8 mouse cellular contexts compared by ENCODE assay signal in the genomic region with DNA sequence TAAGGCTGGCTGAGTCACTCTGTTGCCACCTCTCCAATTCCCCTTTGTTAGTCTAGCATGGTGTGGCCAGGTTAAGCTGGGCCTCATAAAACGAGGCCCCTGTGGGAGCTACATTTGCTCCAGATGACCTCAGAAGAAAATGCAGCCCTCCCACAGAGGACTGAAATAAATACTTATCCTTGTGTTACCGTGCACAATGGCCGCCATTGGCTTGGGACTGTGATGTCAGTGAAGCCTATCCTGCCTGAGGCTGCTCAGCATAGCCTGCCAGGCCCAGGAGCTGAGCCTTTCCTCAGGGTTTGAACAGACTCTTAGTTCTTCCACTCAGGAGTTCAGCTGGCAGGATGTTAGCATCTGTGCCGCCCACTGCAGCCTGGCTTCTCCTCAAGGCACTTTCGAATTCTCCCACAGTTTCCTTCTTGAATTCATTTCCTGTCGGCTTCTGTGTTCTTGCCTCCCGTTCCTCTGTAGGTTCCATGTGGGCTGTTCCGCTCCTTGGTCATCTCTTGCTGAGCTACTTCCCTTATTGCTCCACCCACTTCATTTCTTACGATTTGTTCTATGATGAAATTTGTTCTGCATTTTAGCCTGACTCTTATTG. TPM values are rescaled to one million over a fixed set of nuclear protein-coding genes. Genes with fewer than 3 reads are reported as not detected.
DNase-seq lines count a peak whose midpoint lies in the region; TF ChIP-seq lines count a peak whose summit lies in the region.

No protein-coding gene starts in this region.

- H3K36me3 ChIP-seq in C2C12 (ENCODE audit: control insufficient read depth, insufficient read depth): no peaks in the 10 kb centered on the region

- H3K79me3 ChIP-seq in C2C12 (ENCODE audit: low read depth): no peaks in the 10 kb centered on the region

- H3ac ChIP-seq in C2C12 (ENCODE audit: control insufficient read depth, insufficient read length, low read depth): peak overlapping the region; percentile 27

- intact Hi-C loops in left cerebral cortex, postnatal 36 days (cut with DNase I): no loop called here

- no peak overlapping the region for H3K4me3 ChIP-seq in C2C12 (ENCODE audit: insufficient read depth, poor library complexity, severe bottlenecking)

- TF ChIP-seq CTCF in C2C12 (IDR thresholded peaks at IDR 0.05; ENCODE audit: control insufficient read depth, insufficient read depth, insufficient read length): no peak

- no peaks in the 10 kb centered on the region for H3K27me3 ChIP-seq in C2C12 (ENCODE audit: control insufficient read depth, insufficient read depth, insufficient read length)

- peak; percentile 11 for DNase-seq in adipocyte (ENCODE audit: low spot score)
- DNase-seq in frontal cortex, adult 2 months (ENCODE audit: extremely low spot score in 1 of 2, low spot score in 1 of 2): peak; percentile 64 to 83
- peak; percentile 67 for DNase-seq in hindlimb bud, embryonic 11.5 days (ENCODE audit: extremely low spot score, low read depth, low spot score)
- DNase-seq in left cerebral cortex, postnatal 36 days (ENCODE audit: low spot score in 2 of 2): peak; percentile 61 to 71
- peak; percentile 69 for DNase-seq in mesoderm, embryonic 11.5 days (ENCODE audit: low read depth, low spot score)
- no peak for DNase-seq in adrenal gland, postnatal 25 days
- no peak for DNase-seq in cerebellum, adult 11 months

- no peaks in the 10 kb centered on the region for H3K79me2 ChIP-seq in C2C12 (ENCODE audit: control insufficient read depth, insufficient read depth)

TF ChIP-seq in C2C12, 6 proteins besides CTCF, POLR2A, EP300 and RAD21:
- TF ChIP-seq MAX (IDR thresholded peaks at IDR 0.05): peak; percentile 51
- no peak for TF ChIP-seq MYOD1 (IDR thresholded peaks at IDR 0.05; ENCODE audit: control insufficient read depth, insufficient read length, low read depth)
- peak; percentile 16 for TF ChIP-seq FOSL1 (IDR thresholded peaks at IDR 0.05; ENCODE audit: insufficient read depth, low read length, poor library complexity, severe bottlenecking)

RNA-seq across cellular contexts. Expression of a gene that starts 33.7 kb away (rescaled TPM):
- 111 TPM for polyA plus RNA-seq in C2C12 (2012; fragmentation: generic; extraction: Trizol)
- 28.9 and 30.9 TPM in 2 replicates for polyA plus RNA-seq in frontal cortex, adult 2 months (2012; rRNA removed)
- total RNA-seq in left cerebral cortex, postnatal 36 days (2021): 10 to 100 TPM; 30.9 to 34.3 TPM
- total RNA-seq in adrenal gland, postnatal 25 days (2021): 66.2 and 75.2 TPM in 2 replicates

Comparison
In these comparisons a context has a peak if more than half of its experiments do, and no peak if none do; other contexts are left out.
1. DNase-seq: peak in adipocyte (single experiment), frontal cortex, adult 2 months (2 of 2), hindlimb bud, embryonic 11.5 days (single experiment), left cerebral cortex, postnatal 36 days (2 of 2) and mesoderm, embryonic 11.5 days (single experiment); none in adrenal gland, postnatal 25 days (single experiment) and cerebellum, adult 11 months (single experiment).